9 mouse cellular contexts compared by ENCODE assay signal in genomic region chr2:48423861-48424442, GRCm38 (mm10).
DNase-seq lines count a peak whose midpoint lies in the region; ATAC-seq lines count a peak whose summit lies in the region.
"Had no signal": no experiment of that assay in that cellular context is flagged by ENCODE, and none has a peak within 500 bp of the region (broad histone marks: within the 10 kb centered on the region; RNA-seq: fewer than 3 reads in every experiment).

No protein-coding gene starts in this region.

- no peaks in the 10 kb centered on the region for H3K27me3 ChIP-seq in hindbrain, embryonic 10.5 days (ENCODE audit: insufficient read depth, poor library complexity, severe bottlenecking)

- peak overlapping the region; percentile 82 for H3K27ac ChIP-seq in hindbrain, embryonic 10.5 days

- peaks cover 45% of the 10 kb centered on the region for H3K4me1 ChIP-seq in hindbrain, embryonic 10.5 days (replicated peaks)

- H3K36me3 ChIP-seq in hindbrain, embryonic 10.5 days: no peaks in the 10 kb centered on the region

- intact Hi-C loops in heart, postnatal 14 days (cut with DNase I): no loop called here

- peak; percentile 28 for DNase-seq in CD4-positive helper T cell, adult 2 months (ENCODE audit: low read depth, low spot score)
- no peak for DNase-seq in hindbrain, embryonic 10.5 days (ENCODE audit: low spot score)
- peak; percentile 23 to 33 for DNase-seq in layer of hippocampus, postnatal 10 days (ENCODE audit: low spot score in 2 of 2)
- no peak for DNase-seq in spleen, postnatal 4 days (ENCODE audit: low spot score in 2 of 2)
- DNase-seq in gastrocnemius, postnatal 25 days: no peak
- DNase-seq in urinary bladder, adult 2 months (ENCODE audit: low spot score): no peak
- DNase-seq in heart, postnatal 14 days: no peak
- DNase-seq: cerebellum, adult 11 months had no signal

- WGBS in hindbrain, embryonic 10.5 days: 18% methylated on average over 9 of the region's 9 CpGs

- ATAC-seq in activated CD4-positive, CD25-positive, alpha-beta regulatory T cell, adult 4 months: peak; percentile 52

- H3K4me3 ChIP-seq in hindbrain, embryonic 10.5 days: peak overlapping the region; percentile 35

- no peaks in the 10 kb centered on the region for H3K9me3 ChIP-seq in hindbrain, embryonic 10.5 days

Comparison
In these comparisons a context has a peak if more than half of its experiments do, and no peak if none do; other contexts are left out.
1. DNase-seq: peak in CD4-positive helper T cell, adult 2 months (single experiment) and layer of hippocampus, postnatal 10 days (2 of 2); none in hindbrain, embryonic 10.5 days (single experiment), spleen, postnatal 4 days (0 of 2), gastrocnemius, postnatal 25 days (single experiment), urinary bladder, adult 2 months (single experiment) and heart, postnatal 14 days (0 of 2).